Mouse (Mus musculus): ENCODE results near the gene Dnase1l2.
"Not testable (repeated sequence)": the region's sequence is repeated elsewhere in the genome, so short reads cannot be mapped to it uniquely, and the experiment has no call there.

DNA sequence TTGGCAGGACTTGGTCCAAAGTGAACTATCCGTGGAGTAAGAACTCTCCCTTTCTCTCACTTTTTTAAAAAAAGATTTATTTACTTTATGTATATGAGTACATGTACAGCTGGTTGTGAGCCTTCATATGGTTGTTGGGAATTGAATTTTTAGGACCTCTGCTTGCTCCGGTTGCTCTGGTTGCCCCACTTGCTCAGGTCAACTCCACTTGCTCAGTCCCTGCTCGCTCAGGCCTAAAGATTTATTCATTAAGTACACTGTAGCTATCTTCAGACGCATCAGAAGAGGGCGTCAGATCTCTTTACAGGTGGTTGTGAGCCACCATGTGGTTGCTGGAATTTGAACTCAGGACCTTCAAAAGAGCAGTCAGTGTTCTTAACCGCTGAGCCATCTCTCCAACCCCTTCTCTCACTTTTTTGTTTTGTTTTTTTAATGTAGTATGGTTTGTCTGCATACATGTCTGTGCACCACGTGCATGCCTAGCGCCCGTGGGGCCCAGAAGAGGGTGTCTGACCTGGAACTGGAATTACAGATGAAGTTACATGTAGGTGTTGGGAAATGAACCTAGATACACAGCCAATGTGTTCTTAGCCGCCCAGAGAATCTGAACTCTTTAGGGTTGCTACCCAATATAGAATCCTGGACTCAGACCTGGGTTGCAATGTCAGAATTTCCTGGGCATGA is 12.8 kb upstream of the Dnase1l2 start:
- TF ChIP-seq GATA1 (IDR thresholded peaks at IDR 0.05; ENCODE audit: borderline replicate concordance, low read length); FLI1 (IDR thresholded peaks at IDR 0.05; ENCODE audit: low read length): not testable (repeated sequence)
